Mouse (Mus musculus): ENCODE results near the gene Olfr1350.
"Not testable (repeated sequence)": the region's sequence is repeated elsewhere in the genome, so short reads cannot be mapped to it uniquely, and the experiment has no call there.

The Olfr1350 gene

DNA sequence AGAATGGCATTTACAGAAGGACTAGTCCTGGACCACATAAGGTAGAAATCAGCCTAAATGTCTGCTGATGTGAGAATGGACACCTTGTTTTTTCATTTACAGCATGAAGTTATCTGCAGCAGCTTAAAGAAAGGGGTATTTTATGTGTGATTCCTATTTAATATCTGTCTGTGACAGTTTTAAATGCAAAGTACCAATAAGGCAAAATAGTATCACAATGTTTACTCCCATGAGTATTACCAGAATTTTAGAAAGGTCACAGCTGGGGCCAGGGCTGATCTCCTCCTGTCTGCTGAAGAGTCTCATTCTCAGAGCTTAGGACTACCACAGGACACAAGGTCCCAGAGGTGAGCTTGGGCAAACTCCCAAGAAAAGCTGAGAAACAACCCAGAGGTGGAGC, at the start of gene Olfr1350:
TSS of gene Olfr1350 (plus strand) at position 301 of the 400 bp plus-strand sequence.
- DNase-seq = no peak

DNA sequence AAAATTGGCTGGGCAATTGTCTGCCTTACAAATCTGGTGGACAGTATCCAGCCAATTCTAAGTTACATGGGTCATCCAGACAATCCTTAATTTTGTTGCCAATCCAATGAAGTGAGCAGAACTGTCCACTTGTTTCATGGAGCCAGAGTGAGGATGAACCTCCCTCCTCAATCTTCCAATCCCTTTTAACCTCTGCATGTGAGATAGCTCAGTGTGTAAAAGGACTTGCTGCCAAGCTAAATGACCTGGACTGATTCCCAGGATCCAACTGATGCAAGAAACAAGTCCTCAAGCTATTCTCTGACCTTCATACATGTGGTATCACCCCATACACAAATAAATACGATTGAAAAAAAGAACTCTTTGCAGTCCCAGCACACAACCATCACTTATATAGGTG, 43.0 kb upstream of the Olfr1350 start:
- no peak for DNase-seq

DNA sequence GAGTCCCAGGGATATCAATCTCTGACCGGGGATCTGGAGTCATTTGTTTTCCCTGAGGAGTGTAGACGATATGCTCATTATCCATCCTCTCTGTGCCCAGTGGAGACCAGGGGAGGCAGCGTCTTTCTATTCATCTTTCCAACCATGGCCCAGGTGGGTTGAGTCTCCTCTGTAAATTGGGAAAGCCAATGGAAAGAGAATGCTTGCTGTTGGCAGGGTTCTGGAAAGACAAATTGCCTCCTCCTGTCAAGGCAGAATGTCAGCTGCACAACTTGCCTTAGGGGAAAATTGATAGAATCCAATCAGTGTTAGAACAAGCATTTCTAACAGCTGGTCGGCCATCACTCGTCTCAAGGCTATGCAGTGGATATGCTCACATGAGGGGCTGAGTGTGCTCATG, 41.8 kb upstream of the Olfr1350 start, which contains the start of gene Olfr1349:
TSS of gene Olfr1349 (minus strand) at position 101 of the 400 bp plus-strand sequence.
- DNase-seq = no peak

DNA sequence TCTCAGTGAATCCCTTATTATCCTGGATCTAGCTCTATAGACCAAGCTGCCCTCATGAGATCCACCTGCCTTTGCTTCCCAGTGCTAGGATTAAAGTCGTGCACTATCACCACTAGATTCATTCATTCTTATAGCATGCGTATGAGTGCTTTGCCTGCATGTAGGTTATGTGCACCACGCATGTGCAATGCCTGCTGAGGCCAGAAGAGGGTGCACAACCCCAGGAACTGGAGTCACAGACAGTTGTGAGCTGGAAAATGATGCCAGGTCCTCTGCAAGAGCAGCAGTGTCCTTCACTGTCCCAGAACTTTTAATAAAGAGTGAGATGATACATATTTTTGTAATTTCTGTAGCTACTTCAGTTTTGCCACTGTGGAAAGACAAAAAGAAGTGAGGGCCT, 39.6 kb upstream of the Olfr1350 start:
- no peak for DNase-seq

DNA sequence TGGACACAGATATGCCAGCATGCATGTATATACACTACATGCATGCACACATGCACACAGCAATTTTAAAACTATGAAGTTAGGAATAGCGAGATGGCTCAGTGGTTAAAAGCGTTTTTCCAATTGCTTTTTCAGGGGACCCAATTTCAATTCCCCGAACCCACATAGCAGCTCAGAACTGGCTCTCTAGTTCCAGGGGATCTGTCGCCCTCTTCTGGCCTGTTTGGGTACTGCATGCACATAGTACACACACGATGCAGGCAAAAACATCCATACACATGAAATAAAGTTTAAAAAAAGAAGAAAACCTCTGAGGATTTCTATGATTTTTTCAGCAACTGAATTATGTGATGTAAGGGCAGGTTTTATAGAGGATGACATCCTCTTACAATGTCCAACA, 38.5 kb upstream of the Olfr1350 start:
- DNase-seq = peak; percentile 19

DNA sequence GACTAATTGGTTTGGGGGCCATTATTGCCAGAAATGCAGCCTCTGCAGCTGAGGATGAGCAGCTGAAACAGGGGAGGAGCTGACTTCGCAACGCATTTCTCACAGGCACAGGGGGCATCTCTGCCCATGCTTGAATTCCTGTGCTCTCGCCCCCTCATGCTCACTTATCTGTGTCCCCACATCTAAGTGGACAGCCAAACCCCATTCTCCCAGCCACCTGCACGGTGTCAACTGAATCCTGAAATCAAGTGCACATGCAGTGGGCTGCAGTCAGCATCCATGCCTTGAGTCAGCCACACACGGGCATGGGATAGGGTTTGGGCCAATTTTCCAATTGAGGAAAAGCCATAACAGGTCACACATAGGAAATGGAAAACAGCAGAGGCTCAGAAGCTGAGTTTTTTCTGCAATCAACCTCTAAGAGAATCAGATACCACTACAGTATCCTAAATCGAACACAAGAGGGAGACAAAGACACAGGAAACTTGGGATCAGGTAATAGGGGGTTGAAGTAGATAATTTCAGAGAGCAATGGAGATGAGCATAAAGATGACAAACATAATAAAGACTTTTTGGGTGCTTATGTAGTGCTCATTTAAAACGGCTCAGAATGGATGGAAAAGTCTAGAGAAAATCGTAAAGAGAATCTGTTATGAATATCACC, 21.6 kb downstream of the Olfr1350 start:
- DNase-seq = no peak

DNA sequence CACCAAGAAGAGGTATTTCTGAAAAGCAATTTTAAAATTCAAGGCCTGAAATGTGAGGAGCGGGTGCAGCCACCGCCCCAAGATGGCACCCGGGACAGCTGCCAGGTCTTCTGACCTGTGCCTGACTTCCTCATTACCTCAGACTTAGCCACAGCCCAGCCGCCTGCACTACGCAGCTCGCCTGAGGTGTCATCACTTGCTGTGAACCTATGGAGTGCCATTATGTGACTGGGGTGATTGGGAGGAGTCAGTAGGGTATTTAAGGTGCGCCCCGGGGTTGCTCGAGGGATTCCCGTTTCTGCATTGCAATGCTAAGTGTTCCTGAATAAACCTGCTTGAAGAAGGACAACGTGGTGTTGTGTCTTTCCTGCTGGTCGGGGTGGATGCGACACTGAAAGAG, 24.1 kb downstream of the Olfr1350 start:
- not testable (repeated sequence) for DNase-seq

DNA sequence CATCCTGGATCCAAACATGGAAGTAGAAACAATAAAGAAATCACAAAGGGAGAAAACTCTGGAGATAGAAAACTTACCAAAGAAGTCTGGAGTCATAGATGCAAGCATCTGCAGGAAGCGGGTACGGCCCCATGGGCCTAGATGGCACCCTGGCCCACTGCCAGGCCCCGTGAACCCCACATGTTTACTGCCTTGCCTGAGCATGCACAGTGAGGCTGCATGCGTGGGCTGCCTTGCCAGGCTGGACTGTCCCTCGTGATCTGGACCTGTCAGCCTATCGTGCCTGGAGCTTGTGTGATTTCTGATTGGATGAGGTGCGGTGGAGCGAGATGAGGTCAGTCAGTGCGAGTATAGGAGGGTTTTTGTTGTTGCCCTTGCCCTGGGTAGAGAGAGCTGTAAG, 38.7 kb downstream of the Olfr1350 start:
- no peak for DNase-seq
